Mouse (Mus musculus) stomach, postnatal 0 days (tissue): Measurements from ENCODE around the gene Alox5. TPM values are rescaled to one million over a fixed set of nuclear protein-coding genes. Genes with fewer than 3 reads are reported as not detected.

ENCODE experiments used
- ATAC-seq: fragments of 200-750 bp; cut with Nextera tagmentation; 2 replicates; pipeline ENCODE4 v1.8.0; 2017; ENCODE audit not compliant: low FRiP score, low TSS enrichment
- DNase-seq: peaks from one replicate; pipeline ENCODE4 v3.0.0-alpha.2; 2016; ENCODE audit warnings: low spot score
- H3K27ac ChIP-seq: fragments of 300-500 bp; sonication (generic); replicated peaks from 2 replicates; pipeline ENCODE4 v1.5.1; 2014; ENCODE audit warnings: mild to moderate bottlenecking, control low read depth
- H3K27me3 ChIP-seq: fragments of 300-500 bp; sonication (generic); 2 replicates; pipeline ENCODE4 v1.6.1; 2014; ENCODE audit warnings: low read length; ENCODE audit not compliant: control insufficient read depth, insufficient read depth
- H3K36me3 ChIP-seq: fragments of 300-500 bp; sonication (generic); 2 replicates; pipeline ENCODE4 v1.6.1; 2014; ENCODE audit warnings: low read length, mixed read lengths; ENCODE audit not compliant: control insufficient read depth, insufficient read depth
- H3K4me1 ChIP-seq: fragments of 300-500 bp; sonication (generic); replicated peaks from 2 replicates; pipeline ENCODE4 v1.6.1; 2014; ENCODE audit warnings: antibody characterized with exemption; ENCODE audit not compliant: control insufficient read depth, insufficient read depth
- H3K4me2 ChIP-seq: fragments of 300-500 bp; sonication (generic); replicated peaks from 2 replicates; pipeline ENCODE4 v1.6.1; 2014; ENCODE audit warnings: low read depth, mild to moderate bottlenecking, control low read depth, moderate library complexity
- H3K4me3 ChIP-seq: fragments of 300-500 bp; sonication (generic); 2 replicates; pipeline ENCODE4 v1.5.1; 2014; ENCODE audit warnings: low read depth, low read length, control low read depth
- H3K9ac ChIP-seq: fragments of 300-500 bp; sonication (generic); 2 replicates; pipeline ENCODE4 v1.6.1; 2014; ENCODE audit warnings: mild to moderate bottlenecking, low read length, control low read depth, mixed read lengths
- H3K9me3 ChIP-seq: fragments of 300-500 bp; sonication (generic); 2 replicates; pipeline ENCODE4 v1.6.1; 2016; ENCODE audit warnings: low read length; ENCODE audit not compliant: control insufficient read depth
- CTCF ChIP-seq: IDR thresholded peaks from 2 replicates; pipeline ENCODE4 v1.5.1; 2016; ENCODE audit warnings: antibody characterized with exemption, low read depth, mild to moderate bottlenecking, moderate library complexity
- EP300 ChIP-seq: optimal IDR thresholded peaks from 2 replicates; pipeline ENCODE3; 2016; ENCODE audit warnings: antibody characterized with exemption
- WGBS: fragments of 180-500 bp; shearing (Covaris S2); extraction: QIAGEN DNeasy Blood & Tissue Kit; methylation state at CpG from one replicate; pipeline ENCODE4 v1.1.7; 2014; 5-methylcytosine and 5-hydroxymethylcytosine counted together
- polyA plus RNA-seq: library from polyadenylated mRNA; unstranded; fragments of >200 nt; fragmentation: Nextera tagmentation; extraction: Ambion mirVana; gene quantifications from 2 replicates; pipeline ENCODE4 v1.2.1, GENCODE M21; 2015

Alox5 gene
- polyA plus RNA-seq, 1 experiment from 2014 or later: 1.3 TPM

DNA sequence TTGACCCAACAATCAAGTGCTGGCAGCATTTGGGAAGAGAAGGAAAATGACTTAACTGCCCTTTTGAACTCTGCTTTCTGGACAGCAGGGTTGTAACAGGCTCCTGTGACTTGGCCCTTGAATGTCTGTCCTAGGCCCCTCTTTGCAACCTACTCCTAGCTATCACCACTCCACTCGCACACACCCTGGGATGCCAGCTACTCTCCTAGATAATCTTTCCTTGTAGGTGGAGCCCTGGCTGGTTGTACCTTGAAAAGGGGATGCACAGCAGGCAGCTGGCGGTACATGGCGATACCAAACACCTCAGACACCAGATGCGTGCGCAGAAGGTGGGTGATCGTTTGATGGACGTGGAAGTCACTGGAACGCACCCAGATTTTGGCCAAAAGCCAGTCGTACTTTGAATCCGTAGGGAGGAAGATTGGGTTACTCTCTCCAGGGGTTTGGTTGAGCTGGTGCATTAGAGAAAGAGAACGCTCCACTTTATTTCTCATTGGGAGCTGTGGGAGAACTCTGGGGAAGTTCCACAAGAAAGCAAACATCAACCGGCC is 45.8 kb downstream of the Alox5 start:
- H3K9me3 ChIP-seq: no peaks in the 10 kb centered on the region
- ATAC-seq (no peak), DNase-seq (no peak)
- H3K27me3 ChIP-seq: no peaks in the 10 kb centered on the region
- 0 out of 2 replicates have a peak, but pooled peaks cover 3% of the 10 kb centered on the region for H3K36me3 ChIP-seq
- WGBS: 82% methylated on average over 12 of the region's 12 CpGs
- no peak overlapping the region for H3K9ac ChIP-seq
- H3K4me2 ChIP-seq: no peak overlapping the region
- TF ChIP-seq EP300 (no peak), CTCF (no peak)
- H3K4me1 ChIP-seq: no peaks in the 10 kb centered on the region
- H3K4me3 ChIP-seq: no peak overlapping the region
- H3K27ac ChIP-seq: no peak overlapping the region

DNA sequence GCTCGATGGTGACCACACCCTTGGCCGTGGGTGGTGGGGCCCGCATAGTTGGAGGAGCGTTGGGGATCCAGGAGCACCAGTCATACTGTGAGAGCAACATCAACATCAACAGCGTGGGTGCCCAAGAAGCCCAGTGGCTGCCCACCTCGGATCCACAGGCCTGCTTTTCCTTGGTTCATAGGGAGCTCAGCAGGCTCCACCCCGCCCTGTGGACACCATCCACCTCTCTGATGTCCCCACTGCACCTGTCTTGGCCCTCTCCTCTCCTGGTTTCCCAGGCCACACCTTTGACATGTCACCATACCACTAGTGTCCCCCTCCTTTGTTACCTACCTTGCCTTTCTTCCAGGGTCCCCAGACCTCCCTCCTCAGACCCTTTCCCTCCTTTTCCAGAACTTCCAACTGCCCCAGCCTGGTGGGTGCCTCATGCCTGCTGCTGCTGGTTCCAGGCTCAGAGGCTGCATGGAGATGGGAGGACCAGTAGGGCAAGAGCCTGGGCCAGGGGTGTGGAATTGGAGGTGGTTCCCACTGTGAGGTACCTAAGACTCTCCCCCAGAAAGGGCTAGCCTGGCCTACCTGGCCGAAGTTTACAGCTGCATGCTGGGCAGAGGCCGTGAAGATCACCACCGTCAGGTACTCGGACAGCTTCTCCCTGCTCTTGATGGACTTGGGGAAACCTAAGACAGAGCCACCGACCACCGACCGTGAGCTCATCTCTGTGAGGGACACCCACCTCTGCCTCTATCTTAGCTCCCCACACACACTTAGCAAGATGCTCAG is 48.2 kb downstream of the Alox5 start:
- Histone ChIP-seq H3K4me1 (no peaks in the 10 kb centered on the region), H3K27ac (no peak overlapping the region), H3K36me3 (0 out of 2 replicates have a peak, but pooled peaks cover 3% of the 10 kb centered on the region), H3K9ac (no peak overlapping the region), H3K27me3 (no peaks in the 10 kb centered on the region), H3K9me3 (no peaks in the 10 kb centered on the region), H3K4me3 (no peak overlapping the region), H3K4me2 (no peak overlapping the region)
- DNase-seq: no peak
- 91% methylated on average over 14 of the region's 14 CpGs for WGBS
- peak; percentile 30; the same call in 1 of the 2 replicates for ATAC-seq
- TF ChIP-seq EP300 (no peak), CTCF (no peak)

DNA sequence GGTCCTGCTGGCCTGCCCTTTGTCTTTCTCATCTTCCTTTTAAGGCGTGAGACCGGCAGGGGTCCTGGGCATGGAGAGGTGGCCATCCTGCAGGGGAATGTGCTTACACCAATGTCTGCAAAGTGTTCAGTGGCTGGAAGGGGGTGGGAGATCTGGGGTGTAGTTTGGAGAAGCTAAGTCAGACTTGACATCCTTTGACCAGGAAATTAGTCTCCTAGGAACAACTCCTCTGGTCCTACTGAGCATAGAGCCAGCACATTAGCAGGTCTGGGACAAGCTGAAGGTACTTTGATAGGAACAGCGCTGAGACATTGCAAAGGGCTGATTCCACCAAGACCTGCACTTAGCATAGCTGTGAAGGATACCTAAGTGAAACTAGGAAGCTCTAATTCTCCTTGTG is 49.3 kb downstream of the Alox5 start:
- Histone ChIP-seq H3K4me3 (no peak overlapping the region), H3K4me2 (no peak overlapping the region), H3K9ac (no peak overlapping the region), H3K4me1 (no peaks in the 10 kb centered on the region), H3K9me3 (no peaks in the 10 kb centered on the region), H3K27ac (no peak overlapping the region), H3K36me3 (0 out of 2 replicates have a peak, but pooled peaks cover 3% of the 10 kb centered on the region), H3K27me3 (no peaks in the 10 kb centered on the region)
- no peak for ATAC-seq
- TF ChIP-seq EP300 (no peak), CTCF (no peak)
- no peak for DNase-seq
- 77% methylated on average over 3 of the region's 3 CpGs for WGBS

DNA sequence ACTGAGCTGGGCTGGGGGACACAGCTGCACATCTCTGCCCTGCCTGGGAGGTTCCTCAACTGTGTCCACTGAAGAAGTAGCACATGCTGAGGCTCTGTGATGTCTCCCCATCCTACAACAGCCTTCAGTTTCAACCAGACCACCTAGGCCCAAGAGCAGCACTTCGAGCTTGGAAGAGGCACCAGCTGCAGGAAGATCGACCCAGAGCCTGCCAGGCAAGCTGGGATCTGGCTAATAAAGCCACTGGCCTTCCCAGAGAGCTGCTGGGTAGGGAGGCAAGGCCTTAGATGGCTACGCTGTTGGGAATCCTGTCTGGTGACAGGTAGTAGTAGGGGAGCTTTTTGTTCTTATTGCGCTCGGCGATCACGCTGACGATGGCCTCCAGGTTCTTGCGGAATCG is 50.5 kb downstream of the Alox5 start:
- WGBS: 95% methylated on average over 10 of the region's 10 CpGs
- TF ChIP-seq CTCF (no peak), EP300 (no peak)
- no peak for DNase-seq
- no peak overlapping the region for H3K27ac ChIP-seq
- no peaks in the 10 kb centered on the region for H3K9me3 ChIP-seq
- ATAC-seq: no peak
- H3K4me3 ChIP-seq: no peak overlapping the region
- H3K36me3 ChIP-seq: 0 out of 2 replicates have a peak, but pooled peaks cover 4% of the 10 kb centered on the region
- no peak overlapping the region for H3K4me2 ChIP-seq
- H3K27me3 ChIP-seq: no peaks in the 10 kb centered on the region
- no peaks in the 10 kb centered on the region for H3K4me1 ChIP-seq
- no peak overlapping the region for H3K9ac ChIP-seq

DNA sequence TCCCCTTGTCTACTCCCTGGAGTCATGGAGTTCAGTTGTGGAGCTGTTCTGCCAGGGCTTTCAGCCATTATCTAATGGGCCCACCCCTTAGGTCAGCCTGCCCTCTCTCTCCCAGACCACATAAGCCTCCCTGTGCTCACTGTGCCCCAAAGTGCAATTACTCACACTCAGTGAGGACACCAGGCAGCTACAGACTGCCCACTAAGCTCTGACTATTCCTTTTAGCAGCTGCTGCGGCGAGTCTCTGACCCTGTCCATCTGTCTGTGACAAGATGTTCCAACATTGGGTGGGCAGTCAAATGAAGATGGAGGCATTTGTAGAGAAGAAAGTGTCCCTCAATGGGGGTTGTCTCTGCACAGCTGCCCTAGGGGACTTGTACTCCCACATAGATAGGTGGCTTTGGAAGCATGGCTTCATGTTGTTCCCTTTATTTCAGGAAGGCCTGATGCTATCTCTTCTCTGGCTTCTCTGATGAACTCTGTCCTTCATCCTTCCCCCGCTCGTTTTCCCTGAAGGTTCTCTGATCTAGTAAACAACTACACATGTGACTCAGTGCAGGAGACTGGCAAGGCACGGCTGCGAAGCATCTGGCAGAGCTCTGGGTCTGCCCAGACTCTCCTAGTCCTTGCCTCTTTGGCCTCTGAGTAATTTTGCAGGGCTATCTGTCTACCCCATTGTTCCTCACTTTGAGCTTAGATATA is 52.9 kb downstream of the Alox5 start:
- no peaks in the 10 kb centered on the region for H3K9me3 ChIP-seq
- no peak for DNase-seq
- no peak overlapping the region for H3K4me2 ChIP-seq
- TF ChIP-seq EP300 (no peak), CTCF (no peak)
- no peaks in the 10 kb centered on the region for H3K27me3 ChIP-seq
- H3K27ac ChIP-seq: no peak overlapping the region
- H3K9ac ChIP-seq: no peak overlapping the region
- 0 out of 2 replicates have a peak, but pooled peaks have one; percentile 22 for ATAC-seq
- H3K4me3 ChIP-seq: no peak overlapping the region
- 0 out of 2 replicates have a peak, but pooled peaks cover 5% of the 10 kb centered on the region for H3K36me3 ChIP-seq
- no peaks in the 10 kb centered on the region for H3K4me1 ChIP-seq
- 69% methylated on average over 6 of the region's 6 CpGs for WGBS

DNA sequence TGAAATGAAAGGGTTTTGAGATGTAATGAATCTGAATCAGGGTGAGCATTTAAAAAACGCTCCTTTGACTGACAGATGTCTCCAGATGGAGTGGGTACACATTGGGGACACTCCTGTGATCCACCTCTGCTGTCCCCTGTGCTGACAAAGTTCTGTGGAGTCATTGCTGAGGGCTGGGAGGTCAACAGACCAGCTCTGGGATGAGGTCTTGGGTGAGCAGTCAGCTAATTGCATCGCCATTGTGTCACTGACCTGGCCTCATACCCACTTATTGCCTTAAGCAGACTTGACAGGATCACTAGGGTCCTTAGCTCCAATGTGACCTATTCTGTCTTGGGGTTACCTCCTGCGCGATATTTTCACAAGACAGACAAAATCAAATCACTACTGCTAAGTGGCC is 53.8 kb downstream of the Alox5 start:
- Histone ChIP-seq H3K9ac (no peak overlapping the region), H3K27me3 (no peaks in the 10 kb centered on the region), H3K4me3 (no peak overlapping the region), H3K9me3 (no peaks in the 10 kb centered on the region), H3K36me3 (peaks cover 6% of the 10 kb centered on the region; the same call in 1 of the 2 replicates), H3K4me1 (no peaks in the 10 kb centered on the region), H3K4me2 (no peak overlapping the region), H3K27ac (no peak overlapping the region)
- TF ChIP-seq CTCF: no peak
- TF ChIP-seq EP300: no peak
- WGBS: 89% methylated on average over 4 of the region's 4 CpGs
- DNase-seq (no peak), ATAC-seq (no peak)
